Mouse (Mus musculus) frontal cortex, adult (tissue): Measurements from ENCODE around the gene Mef2a.

Experiments used
- ATAC-seq: cut with Nextera tagmentation; 2 replicates; pipeline ENCODE4 v1.9.2; 2017; ENCODE audit warnings: mild to moderate bottlenecking, moderate library complexity, mixed read lengths; ENCODE audit not compliant: low TSS enrichment

The Mef2a gene

DNA sequence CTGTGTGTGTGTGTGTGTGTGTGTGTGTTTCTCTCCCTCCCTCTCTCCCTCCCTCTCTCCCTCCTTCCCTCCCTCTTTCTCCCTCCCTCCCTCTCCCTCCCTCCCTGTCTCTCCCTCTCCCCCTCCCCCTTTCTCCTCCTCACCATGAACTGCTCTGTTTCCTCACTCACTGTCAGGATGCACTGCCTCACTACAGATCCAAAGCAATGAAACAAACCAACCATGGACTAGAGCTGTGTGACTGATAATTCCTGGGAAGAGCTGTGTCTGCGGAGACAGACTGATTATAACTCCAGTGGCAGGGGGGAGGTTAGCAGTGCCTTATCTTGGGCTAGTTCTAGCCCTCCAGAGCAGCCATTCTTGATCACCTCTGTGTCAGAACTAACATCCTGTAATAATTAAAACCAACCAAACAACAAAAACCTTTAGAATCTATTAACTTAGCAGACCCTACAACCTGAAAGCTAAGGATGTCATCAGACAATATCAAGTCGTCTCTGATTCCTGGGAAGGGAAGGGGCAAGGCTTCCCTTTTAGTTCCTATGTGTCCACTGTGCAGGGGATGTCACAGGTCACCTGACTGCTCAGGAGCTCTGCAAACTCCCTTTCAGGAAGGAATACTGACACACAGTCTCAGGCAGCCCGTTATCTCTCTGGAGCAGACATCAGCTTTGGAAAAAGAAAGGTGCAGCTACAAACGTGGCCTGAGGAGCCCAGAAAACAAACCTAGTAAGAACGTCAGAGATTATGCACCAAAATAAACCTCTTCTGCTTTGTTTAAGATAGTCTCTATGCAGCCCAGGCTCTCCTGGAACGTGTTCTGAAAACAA is 162.4 kb downstream of the Mef2a start:
- no peak for ATAC-seq

DNA sequence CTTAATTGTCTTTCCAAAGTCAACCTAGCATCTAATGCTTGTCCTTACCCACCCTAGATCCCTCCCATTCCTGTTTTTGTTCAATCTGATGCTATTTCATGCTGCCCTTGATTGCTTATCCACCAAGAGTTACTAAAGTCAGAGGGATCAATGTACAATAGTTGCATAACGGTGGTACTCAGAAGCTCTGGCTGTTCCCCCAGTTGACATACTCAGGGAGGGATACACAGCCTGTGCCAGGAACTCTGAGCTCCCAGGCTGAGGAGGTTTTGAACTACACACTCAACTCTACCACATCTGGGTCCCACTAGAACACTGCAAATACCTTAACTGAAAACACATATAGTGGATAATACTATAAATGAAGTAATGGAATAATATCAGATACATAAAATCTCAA is 164.3 kb downstream of the Mef2a start:
- no peak for ATAC-seq

DNA sequence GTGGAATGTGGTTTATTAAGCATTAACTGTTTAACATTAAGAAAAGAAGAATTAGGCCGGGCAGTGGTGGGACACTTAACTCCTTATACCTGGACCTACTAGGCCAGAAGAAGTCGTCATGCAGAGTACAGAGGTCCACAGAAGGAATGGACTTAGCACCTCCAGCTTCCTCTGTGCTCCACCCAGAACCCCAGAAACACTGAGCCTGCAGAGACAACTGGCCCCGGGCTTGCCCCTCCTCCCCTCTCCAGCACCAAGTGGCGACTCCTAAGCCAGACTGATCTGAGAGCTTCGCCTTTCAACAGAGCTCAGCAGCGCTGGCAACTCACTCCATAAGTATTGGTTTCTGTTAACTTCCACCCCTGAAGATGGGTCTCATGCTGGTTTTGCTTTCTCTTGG is 165.0 kb downstream of the Mef2a start:
- no peak for ATAC-seq

DNA sequence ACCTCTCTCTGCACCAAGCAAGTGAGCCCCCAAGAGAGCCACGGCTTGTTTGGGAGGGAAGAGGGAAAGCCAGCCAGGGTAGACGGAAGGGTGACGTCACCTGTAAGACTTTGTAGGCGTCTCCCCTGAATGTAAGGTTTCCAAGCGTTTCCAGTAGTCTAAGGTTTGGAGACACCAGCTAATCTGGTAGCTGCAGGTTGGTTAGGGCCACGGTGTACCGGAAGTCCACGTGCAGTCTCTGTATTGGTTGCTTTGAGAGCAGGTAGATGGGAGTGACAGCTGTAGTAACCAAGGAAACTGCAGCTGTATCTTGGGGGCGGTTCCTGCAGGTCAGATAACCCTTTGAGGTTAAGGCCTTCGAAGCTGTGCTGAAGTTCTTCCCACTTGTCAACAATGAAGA is 166.2 kb downstream of the Mef2a start:
- ATAC-seq = no peak

DNA sequence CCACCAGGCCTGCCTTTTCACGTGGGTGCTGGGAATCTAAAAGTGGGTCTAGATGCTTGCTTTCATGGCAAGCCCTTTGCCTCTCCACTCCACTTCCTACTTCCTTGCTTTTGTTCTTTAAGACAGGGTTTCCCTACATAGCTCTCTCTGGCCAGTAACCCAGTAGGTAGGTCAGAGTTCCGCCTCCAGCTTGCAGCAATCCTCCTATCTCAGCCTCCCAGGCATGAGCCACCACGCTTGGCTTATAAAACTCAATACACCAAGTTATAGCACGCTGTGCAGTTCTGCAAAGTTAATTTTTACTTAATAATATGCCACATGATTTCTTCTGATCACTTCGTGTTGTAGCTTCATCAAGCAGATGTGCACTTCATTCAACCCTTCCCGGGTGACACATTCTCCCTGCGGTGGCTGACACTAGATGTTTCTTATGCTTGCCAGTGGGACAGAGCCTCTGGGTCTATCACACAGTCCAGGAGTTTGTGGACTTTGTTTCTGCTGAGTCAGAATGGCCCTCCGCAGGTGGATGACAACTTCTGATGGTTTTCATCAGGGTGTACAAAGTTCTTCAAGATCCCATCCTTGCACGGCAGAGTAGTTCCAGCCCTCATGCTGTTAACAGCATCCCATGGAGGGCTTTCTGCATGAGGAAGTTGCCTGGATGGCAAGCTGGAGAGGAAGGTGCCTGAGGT is 166.8 kb downstream of the Mef2a start:
- no peak for ATAC-seq

DNA sequence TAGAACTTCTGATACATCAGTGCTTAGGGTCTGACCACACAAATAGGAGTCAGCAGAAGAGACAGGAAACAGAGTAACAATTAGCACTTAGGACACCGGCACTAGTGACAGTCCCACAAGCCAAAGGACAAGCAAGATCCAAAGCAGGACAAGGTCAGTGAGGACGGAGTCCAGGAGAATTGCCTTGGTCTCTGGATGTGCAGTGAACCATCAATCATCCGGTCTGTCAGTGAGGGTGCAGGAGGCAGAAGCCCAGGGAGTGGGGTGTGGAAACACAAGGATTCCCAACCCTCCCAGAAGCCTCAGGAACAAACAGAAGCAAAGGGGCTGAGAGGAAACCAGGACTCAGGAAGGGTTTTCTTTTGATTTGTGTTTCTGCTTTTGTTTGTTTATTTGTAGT is 169.0 kb downstream of the Mef2a start:
- no peak for ATAC-seq

DNA sequence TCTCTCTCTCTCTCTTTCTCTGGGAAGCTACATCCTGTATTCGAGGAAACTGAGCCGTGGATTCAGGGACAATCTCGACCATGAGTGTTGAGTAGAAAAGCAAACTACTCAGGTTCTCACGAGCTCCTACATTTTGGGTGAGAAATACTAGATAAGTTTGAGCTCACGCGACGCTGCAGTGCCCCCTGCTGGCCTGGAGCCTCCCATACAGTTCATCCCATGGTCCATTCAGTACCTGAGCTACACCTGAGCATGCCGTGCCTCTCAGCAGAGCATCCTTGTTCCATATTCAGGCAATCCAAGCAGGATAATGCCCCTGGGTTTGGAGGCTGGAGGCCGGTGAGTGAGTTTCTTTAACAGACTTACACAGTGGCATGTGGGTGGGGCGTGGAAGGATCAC is 173.2 kb downstream of the Mef2a start:
- peak; percentile 87 for ATAC-seq

DNA sequence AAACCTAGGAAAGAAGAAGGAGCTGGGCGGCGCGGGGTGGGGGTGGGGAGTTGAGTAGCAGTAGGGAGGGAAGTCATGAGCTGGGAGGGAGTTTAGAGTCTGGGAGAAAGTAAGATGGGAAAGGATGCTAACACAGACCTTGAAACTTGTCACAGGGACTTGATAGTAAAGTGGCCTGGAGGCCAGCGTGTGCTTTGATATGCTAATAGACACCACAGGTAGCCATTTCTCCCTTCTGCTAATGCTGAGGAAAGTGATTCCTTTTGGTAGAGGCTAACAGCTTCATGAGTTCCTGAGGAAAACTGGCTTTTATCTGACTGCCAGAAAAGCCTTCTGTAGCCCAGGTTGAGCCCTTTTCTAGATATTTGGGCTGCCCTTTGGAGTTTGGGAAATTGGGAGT is 188.9 kb downstream of the Mef2a start:
- ATAC-seq = no peak
